Mouse (Mus musculus): ENCODE results near the gene Papss2.
"Not testable (repeated sequence)": the region's sequence is repeated elsewhere in the genome, so short reads cannot be mapped to it uniquely, and the experiment has no call there.

The Papss2 gene

GRCm38 (mm10) chr19:32638276-32638903 lies 42.8 kb downstream of the Papss2 start:
- no peak for DNase-seq (ENCODE audit: low read depth, low spot score)

- DNase-seq (ENCODE audit: low read depth, low spot score) = no peak
Observed at GRCm38 (mm10) chr19:32641535-32641934, 45.9 kb downstream of the Papss2 start.

- DNase-seq (ENCODE audit: low read depth, low spot score) = no peak
Observed at GRCm38 (mm10) chr19:32641995-32642394, 46.4 kb downstream of the Papss2 start.

GRCm38 (mm10) chr19:32643642-32644041 lies 48.1 kb downstream of the Papss2 start:
- no peak for DNase-seq (ENCODE audit: low read depth, low spot score)

DNA sequence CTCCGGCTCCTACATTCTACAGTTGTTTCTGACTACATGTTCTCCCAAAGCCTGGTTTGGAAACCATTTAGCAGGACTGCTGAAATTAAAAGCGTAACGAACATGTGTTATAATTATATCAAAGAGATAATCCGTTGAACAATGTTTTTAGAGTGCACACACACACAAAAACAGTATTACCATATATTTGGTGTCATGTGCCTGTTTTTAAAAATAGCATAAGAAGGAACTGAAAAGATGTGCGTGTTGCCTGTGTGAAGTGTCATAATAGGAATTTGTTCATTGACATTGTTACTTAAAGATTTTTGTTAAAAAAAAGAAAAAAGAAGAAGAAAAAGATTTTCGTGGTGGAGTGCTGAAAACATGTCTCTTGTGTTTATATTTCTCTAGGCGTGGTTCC lies 50.3 kb downstream of the Papss2 start:
- no peak for DNase-seq (ENCODE audit: low read depth, low spot score)

DNA sequence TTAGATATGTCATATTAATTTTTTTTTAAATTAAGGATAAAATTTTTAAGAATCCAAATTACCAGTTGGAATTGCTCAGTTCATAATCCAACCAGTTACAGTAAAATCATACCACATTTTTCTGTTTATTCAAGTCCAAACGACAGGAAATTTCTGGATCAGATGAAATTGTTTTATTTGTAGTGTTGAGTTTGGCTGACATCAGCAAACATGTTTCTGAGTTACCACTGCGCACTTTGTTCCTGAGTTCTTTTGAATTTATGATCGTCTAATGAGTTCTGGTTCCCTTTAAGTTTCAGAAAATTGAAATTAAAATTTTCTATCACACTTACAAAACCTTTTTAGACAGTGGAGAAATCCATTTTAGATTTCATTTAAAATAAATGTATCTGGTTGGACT lies 50.8 kb downstream of the Papss2 start:
- no peak for DNase-seq (ENCODE audit: low read depth, low spot score)

DNA sequence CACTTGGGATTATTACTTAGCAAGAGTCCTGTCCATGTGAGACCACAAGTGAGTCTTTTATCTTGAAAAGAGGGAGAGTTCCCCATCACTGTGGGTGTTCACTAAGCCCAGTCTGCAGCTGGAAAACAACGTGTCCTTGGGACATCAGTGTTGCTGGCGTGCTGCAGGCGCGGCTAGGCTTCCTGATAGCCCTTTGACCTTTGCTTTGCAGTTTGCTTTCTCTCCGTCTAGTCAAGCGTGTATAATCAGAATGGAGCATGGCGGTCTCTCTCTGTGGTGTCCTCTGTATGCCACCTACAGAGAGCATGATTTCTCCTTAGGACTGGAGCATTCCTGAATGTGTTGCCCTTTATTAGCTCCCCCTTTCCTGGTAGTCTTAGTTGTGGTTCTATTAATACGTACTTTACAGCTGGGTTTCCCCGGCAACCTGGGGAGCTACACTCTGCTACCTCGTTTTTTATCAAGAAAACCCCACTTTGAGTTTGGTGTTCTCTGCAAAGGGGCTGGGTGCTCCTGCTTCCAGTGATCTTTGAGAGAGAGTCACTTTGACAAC lies 52.5 kb downstream of the Papss2 start:
- DNase-seq (ENCODE audit: low read depth, low spot score) = no peak

DNA sequence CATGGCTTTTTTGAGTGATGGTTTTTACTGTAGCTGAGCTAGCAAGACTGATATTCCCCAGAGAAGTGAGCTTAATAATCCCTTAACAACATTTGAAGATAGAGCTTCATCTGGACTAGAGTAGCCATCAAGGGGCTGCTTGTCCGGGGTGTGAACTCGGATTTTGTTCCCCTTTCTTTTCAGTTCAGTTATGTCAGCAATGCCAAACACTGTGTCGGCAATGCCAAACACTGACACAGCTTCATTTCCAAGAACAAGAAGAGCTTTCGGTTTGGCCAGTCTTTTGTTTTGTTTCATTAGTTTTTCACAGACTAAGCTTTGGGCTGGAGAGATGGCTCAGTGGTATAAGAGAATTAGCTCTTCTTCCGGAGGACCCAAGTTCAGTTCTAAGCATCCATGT lies 55.5 kb downstream of the Papss2 start:
- DNase-seq (ENCODE audit: low read depth, low spot score) = no peak

- DNase-seq (ENCODE audit: low read depth, low spot score) = no peak
Observed at GRCm38 (mm10) chr19:32653122-32653521, 57.5 kb downstream of the Papss2 start.

DNA sequence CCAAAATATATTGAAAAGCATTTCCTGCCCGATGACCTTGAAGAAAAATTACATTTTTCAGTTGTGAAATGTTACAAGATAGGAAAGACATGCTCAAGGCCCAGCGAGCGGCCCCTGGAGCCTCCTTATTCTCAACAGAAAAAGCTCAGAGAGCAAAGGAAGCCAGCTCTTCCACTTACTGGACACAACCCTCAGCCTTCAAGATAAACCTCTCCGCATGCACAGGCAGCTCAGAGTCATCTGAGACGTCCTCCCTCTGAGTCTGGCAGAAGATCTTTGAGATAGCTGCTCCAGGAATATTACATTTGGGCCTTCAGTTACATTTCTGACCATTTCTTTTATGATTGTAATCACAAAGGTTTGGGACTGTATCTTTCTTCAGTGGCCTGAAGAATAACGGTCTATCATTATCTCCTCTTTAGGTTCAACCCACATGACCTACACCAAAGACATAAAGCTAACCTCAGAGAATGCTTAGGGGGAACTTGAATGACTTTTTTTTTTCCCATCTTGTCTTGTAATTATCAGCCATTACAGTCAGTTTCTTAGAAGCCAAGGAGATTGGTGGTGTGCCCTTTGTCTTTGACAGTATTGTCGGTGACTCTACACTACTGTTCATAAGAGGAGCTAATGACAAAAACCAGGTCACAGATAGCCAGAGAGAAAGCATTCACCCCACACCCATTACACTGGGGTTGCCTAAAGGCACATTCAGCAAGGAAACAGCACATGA lies 58.2 kb downstream of the Papss2 start:
- no peak for DNase-seq (ENCODE audit: low read depth, low spot score)

DNA sequence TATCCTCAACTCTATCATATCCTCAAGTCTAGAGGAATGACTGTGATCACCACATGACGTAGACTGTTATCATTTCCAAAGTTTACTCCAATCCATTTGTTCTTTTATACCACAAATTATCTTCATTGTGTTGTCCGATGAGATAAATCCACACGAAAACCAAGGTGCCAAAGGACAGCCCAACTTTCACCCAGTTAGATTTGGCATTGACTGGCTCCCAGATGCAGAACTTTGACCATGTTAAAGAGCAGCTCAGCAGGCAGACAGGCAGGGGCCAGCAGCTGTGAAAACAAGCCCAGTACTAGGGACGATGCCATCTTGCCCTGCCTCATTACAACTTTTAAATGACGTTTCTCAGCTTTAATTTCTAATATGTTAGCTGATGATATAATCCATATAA lies 63.8 kb downstream of the Papss2 start:
- DNase-seq (ENCODE audit: low read depth, low spot score) = no peak

DNA sequence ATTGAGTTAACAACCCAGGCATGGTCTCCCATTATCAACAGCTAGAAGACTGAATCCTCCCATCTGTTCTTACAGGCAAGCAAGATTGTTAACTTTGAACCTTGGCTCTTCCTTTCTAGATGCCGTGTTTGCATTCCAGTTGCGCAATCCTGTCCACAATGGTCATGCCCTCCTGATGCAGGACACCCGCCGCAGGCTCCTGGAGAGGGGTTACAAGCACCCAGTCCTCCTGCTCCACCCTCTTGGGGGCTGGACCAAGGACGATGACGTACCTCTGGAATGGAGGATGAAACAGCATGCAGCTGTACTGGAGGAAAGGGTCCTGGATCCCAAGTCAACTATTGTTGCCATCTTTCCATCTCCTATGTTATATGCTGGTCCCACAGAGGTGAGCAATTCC lies 67.3 kb downstream of the Papss2 start:
- no peak for DNase-seq (ENCODE audit: low read depth, low spot score)

- DNase-seq (ENCODE audit: low read depth, low spot score) = no peak
Observed at GRCm38 (mm10) chr19:32665243-32665642, 69.7 kb downstream of the Papss2 start.

DNA sequence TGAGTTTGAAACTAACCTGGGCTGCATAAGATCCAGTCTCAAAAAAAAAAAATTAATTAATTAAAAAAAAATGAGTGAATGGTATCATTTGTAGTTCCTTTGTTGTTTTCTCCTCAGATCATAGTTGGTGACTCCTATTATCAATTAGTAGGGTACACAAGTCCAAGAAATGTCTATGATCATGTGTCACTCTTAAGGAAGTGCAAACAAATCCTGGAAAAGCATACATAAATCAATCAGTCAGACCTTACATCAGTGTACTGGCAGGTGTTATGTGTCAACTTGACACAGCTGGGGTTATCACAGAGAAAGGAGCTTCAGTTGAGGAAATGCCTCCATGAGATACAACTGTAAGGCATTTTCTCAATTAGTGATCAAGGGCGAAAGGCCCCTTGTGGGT lies 72.2 kb downstream of the Papss2 start:
- not testable (repeated sequence) for DNase-seq (ENCODE audit: low read depth, low spot score)

GRCm38 (mm10) chr19:32675766-32676165 lies 80.2 kb downstream of the Papss2 start:
- no peak for DNase-seq (ENCODE audit: low read depth, low spot score)

DNA sequence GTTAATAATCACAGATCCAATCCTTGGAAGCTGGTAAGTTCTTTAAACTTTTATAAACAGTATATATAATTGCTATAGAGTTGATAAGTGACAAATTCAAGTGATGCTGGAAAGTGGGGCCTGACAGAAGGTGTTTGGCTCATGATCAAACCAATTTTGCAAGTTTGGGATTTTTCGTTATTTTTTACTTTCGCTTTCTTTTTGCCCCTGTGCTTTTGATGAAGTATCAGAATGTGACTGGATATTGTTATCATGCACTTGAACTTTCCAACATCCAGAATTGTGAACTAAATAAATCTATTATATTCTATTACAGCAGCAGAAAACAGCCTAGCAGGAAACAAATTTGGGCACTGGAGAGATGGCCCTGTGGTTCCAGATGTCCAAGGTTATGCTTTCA lies 85.3 kb downstream of the Papss2 start:
- no peak for DNase-seq (ENCODE audit: low read depth, low spot score)

- no peak for DNase-seq (ENCODE audit: low read depth, low spot score)
Observed at GRCm38 (mm10) chr19:32683081-32683480, 87.5 kb downstream of the Papss2 start.

DNA sequence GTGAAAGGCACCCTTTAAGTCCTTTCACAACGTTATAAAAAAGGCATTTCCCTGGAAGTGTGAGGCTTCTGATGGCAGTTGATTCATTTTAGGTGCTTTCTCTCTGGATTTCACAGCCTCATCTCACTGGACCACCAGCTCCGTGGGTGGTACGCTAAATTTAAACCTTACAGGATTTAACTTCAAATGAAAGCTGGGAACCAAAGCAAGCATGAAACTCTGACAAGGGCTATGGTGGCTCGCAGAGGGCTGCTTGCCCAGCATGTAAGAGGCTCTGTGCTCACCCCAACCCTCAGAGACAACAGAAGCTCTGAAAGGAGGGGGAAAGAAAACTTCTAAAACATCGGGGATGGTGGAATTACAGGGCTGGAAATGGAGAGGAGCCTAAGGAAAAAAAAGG lies 92.1 kb downstream of the Papss2 start:
- DNase-seq (ENCODE audit: low read depth, low spot score) = no peak

GRCm38 (mm10) chr19:32688227-32688626 lies 92.6 kb downstream of the Papss2 start:
- not testable (repeated sequence) for DNase-seq (ENCODE audit: low read depth, low spot score)

- DNase-seq (ENCODE audit: low read depth, low spot score) = no peak
Observed at GRCm38 (mm10) chr19:32689724-32690123, 94.1 kb downstream of the Papss2 start.

DNA sequence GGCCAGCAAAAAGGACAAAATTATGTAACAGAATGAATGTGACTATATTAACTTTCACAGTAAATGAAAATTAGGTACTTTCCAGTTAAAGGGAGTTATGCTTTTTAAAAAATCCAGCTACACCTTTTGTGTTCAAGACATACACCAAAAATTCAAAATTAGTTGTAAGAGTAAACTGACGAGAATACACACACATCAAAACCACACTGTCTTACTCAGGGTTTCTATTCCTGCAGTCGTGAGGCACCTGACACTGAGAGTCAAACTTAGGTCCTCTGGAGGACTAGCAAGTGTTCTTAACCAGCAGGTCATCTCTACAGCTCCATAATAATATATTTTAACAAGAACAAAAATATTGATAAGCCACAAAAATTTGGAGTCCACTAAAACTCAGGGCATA lies 101.1 kb downstream of the Papss2 start:
- DNase-seq (ENCODE audit: low read depth, low spot score) = no peak

- no peak for DNase-seq (ENCODE audit: low read depth, low spot score)
Observed at GRCm38 (mm10) chr19:32702191-32702590, 106.6 kb downstream of the Papss2 start.

DNA sequence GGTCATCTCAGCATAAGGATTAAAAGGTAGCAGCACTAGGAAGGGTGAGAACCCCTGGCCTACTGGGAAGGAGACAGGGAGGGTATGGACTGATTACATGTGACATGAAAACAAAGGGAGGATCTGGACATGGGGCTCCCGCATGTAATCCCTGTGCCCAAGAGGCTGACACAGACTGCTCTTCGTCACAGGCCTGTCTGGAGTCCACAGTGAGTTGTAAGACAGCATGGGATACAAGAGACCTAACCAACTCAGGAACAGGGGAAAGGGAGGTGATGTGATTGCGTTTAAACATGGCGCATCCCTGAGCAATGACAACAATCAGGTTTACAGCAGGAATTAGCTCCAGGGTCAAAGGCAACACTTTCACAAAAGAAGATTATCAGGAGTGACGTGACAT lies 113.4 kb downstream of the Papss2 start:
- DNase-seq (ENCODE audit: low read depth, low spot score) = no peak

Measured in retina, adult 2 months (tissue).